Mouse (Mus musculus) liver, embryonic 12.5 days (tissue): ENCODE measurements around the gene Taf13. TPM values are rescaled to one million over a fixed set of nuclear protein-coding genes. Genes with fewer than 3 reads are reported as not detected.
A peak's percentile ranks its signal among the peaks of the same experiment; 100 is the strongest.
"Not testable (repeated sequence)": the region's sequence is repeated elsewhere in the genome, so short reads cannot be mapped to it uniquely, and the experiment has no call there.

Experiments used
- ATAC-seq: fragments of 200-750 bp; cut with Nextera tagmentation; 2 replicates; pipeline ENCODE4 v1.8.0; 2017; ENCODE audit warnings: moderate number of reproducible peaks, mild to moderate bottlenecking, moderate library complexity
- H3K27ac ChIP-seq: fragments of 300-500 bp; sonication (generic); 2 replicates; pipeline ENCODE4 v1.5.1; 2016; ENCODE audit warnings: mild to moderate bottlenecking
- H3K27me3 ChIP-seq: fragments of 300-500 bp; sonication (generic); replicated peaks from 2 replicates; pipeline ENCODE4 v1.6.1; 2016; ENCODE audit warnings: mild to moderate bottlenecking, moderate library complexity
- H3K36me3 ChIP-seq: fragments of 300-500 bp; sonication (generic); 2 replicates; pipeline ENCODE4 v1.6.1; 2016; ENCODE audit warnings: mild to moderate bottlenecking, moderate library complexity
- H3K4me1 ChIP-seq: fragments of 300-500 bp; sonication (generic); 2 replicates; pipeline ENCODE4 v1.6.1; 2016
- H3K4me2 ChIP-seq: fragments of 300-500 bp; sonication (generic); 2 replicates; pipeline ENCODE4 v1.6.1; 2016; ENCODE audit warnings: mild to moderate bottlenecking, moderate library complexity
- H3K4me3 ChIP-seq: fragments of 300-500 bp; sonication (generic); 2 replicates; pipeline ENCODE4 v1.5.1; 2016; ENCODE audit warnings: mild to moderate bottlenecking, moderate library complexity
- H3K9ac ChIP-seq: fragments of 300-500 bp; sonication (generic); 2 replicates; pipeline ENCODE4 v1.6.1; 2016; ENCODE audit warnings: mild to moderate bottlenecking, moderate library complexity
- H3K9me3 ChIP-seq: fragments of 300-500 bp; sonication (generic); replicated peaks from 2 replicates; pipeline ENCODE4 v1.6.1; 2016; ENCODE audit warnings: mild to moderate bottlenecking, moderate library complexity
- WGBS: fragments of 180-500 bp; shearing (Covaris S2); methylation state at CpG from one replicate; pipeline ENCODE4 v1.1.7; 2016; ENCODE audit not compliant: insufficient replicate concordance; 5-methylcytosine and 5-hydroxymethylcytosine counted together
- polyA plus RNA-seq: library from polyadenylated mRNA; unstranded; fragments of >200 nt; fragmentation: Nextera tagmentation; extraction: Ambion mirVana; gene quantifications from 2 replicates; pipeline ENCODE4 v1.2.1, GENCODE M21; 2016

The Taf13 gene
- polyA plus RNA-seq, 1 experiment from 2014 or later, result 16.4 TPM

GRCm38 (mm10) chr3:108554587-108555312 is 16.7 kb upstream of the Taf13 start:
- peak overlapping the region; percentile 84 for H3K27ac ChIP-seq
- H3K27me3 ChIP-seq, result 0 out of 2 replicates have a peak, but pooled peaks cover 4% of the 10 kb centered on the region
- peak overlapping the region; percentile 79 for H3K4me3 ChIP-seq
- H3K4me1 ChIP-seq, result peaks cover 40% of the 10 kb centered on the region
- peaks cover 29% of the 10 kb centered on the region for H3K36me3 ChIP-seq
- peak; percentile 91 for ATAC-seq
- WGBS, result 18% methylated on average over 21 of the region's 22 CpGs
- no peaks in the 10 kb centered on the region for H3K9me3 ChIP-seq
- H3K9ac ChIP-seq, result peak overlapping the region; percentile 91
- H3K4me2 ChIP-seq, result peak overlapping the region; percentile 87

GRCm38 (mm10) chr3:108557888-108558287 is 13.6 kb upstream of the Taf13 start:
- Histone ChIP-seq H3K27me3 (no peaks in the 10 kb centered on the region), H3K36me3 (peaks cover 37% of the 10 kb centered on the region), H3K4me2 (peak overlapping the region; percentile 40), H3K9ac (peak overlapping the region; percentile 36), H3K4me3 (no peak overlapping the region), H3K9me3 (no peaks in the 10 kb centered on the region), H3K27ac (peak overlapping the region; percentile 84), H3K4me1 (peaks cover 60% of the 10 kb centered on the region)
- no peak for ATAC-seq
- 67% methylated on average over 4 of the region's 4 CpGs for WGBS

GRCm38 (mm10) chr3:108562133-108562730 is 9.3 kb upstream of the Taf13 start, which contains the start of gene Tmem167b:
Tmem167b (minus strand) TSS chr3:108562466.
- ATAC-seq, result peak; percentile 96
- WGBS, result under 1% methylated on average over 45 of the region's 45 CpGs
- H3K27ac ChIP-seq, result peak within 1 kb of the TSS; percentile 93
- H3K36me3 ChIP-seq, result peaks cover 30% of the 10 kb centered on the region
- peak within 1 kb of the TSS; percentile 80 for H3K9ac ChIP-seq
- no peaks in the 10 kb centered on the region for H3K9me3 ChIP-seq
- H3K4me1 ChIP-seq, result peaks cover 50% of the 10 kb centered on the region
- H3K4me2 ChIP-seq, result peak within 1 kb of the TSS; percentile 81
- no peaks in the 10 kb centered on the region for H3K27me3 ChIP-seq
- peak within 1 kb of the TSS; percentile 77 for H3K4me3 ChIP-seq

- peak overlapping the region; percentile 93 for H3K27ac ChIP-seq
- H3K4me3 ChIP-seq, result peak overlapping the region; percentile 77
- WGBS, result 3% methylated on average over 15 of the region's 15 CpGs
- H3K9ac ChIP-seq, result peak overlapping the region; percentile 80
- H3K27me3 ChIP-seq, result peaks cover 2% of the 10 kb centered on the region; the same call in 1 of the 2 replicates
- H3K4me2 ChIP-seq, result peak overlapping the region; percentile 81
- peak; percentile 72 for ATAC-seq
- no peaks in the 10 kb centered on the region for H3K9me3 ChIP-seq
- peaks cover 26% of the 10 kb centered on the region for H3K36me3 ChIP-seq
- H3K4me1 ChIP-seq, result peaks cover 44% of the 10 kb centered on the region
Observed at GRCm38 (mm10) chr3:108562777-108563271, 8.7 kb upstream of the Taf13 start.

GRCm38 (mm10) chr3:108563309-108563708 is 8.2 kb upstream of the Taf13 start:
- peak overlapping the region; percentile 81 for H3K4me2 ChIP-seq
- peak overlapping the region; percentile 93 for H3K27ac ChIP-seq
- no peak for ATAC-seq
- H3K36me3 ChIP-seq, result peaks cover 22% of the 10 kb centered on the region
- H3K9me3 ChIP-seq, result no peaks in the 10 kb centered on the region
- under 1% methylated on average over 4 of the region's 4 CpGs for WGBS
- peaks cover 39% of the 10 kb centered on the region for H3K4me1 ChIP-seq
- H3K4me3 ChIP-seq, result peak overlapping the region; percentile 77
- H3K27me3 ChIP-seq, result peaks cover 7% of the 10 kb centered on the region; the same call in 1 of the 2 replicates
- peak overlapping the region; percentile 80 for H3K9ac ChIP-seq

GRCm38 (mm10) chr3:108567990-108568877 is 3.3 kb upstream of the Taf13 start:
- peaks cover 16% of the 10 kb centered on the region; the same call in 1 of the 2 replicates for H3K27me3 ChIP-seq
- H3K27ac ChIP-seq, result no peak overlapping the region
- H3K9me3 ChIP-seq, result no peaks in the 10 kb centered on the region
- no peak for ATAC-seq
- no peak overlapping the region for H3K9ac ChIP-seq
- H3K4me1 ChIP-seq, result peaks cover 22% of the 10 kb centered on the region
- no peaks in the 10 kb centered on the region for H3K36me3 ChIP-seq
- no peak overlapping the region for H3K4me2 ChIP-seq
- WGBS, result 56% methylated on average over 15 of the region's 15 CpGs
- H3K4me3 ChIP-seq, result no peak overlapping the region

GRCm38 (mm10) chr3:108569636-108570035 is 1.9 kb upstream of the Taf13 start:
- WGBS, result 42% methylated on average over 3 of the region's 3 CpGs
- ATAC-seq, H3K9me3 ChIP-seq, H3K4me2 ChIP-seq, H3K9ac ChIP-seq, H3K36me3 ChIP-seq, H3K27ac ChIP-seq, H3K4me3 ChIP-seq: not testable (repeated sequence)
- peaks cover 16% of the 10 kb centered on the region; the same call in 1 of the 2 replicates for H3K27me3 ChIP-seq
- peaks cover 29% of the 10 kb centered on the region for H3K4me1 ChIP-seq

- Histone ChIP-seq H3K4me1 (peaks cover 34% of the 10 kb centered on the region), H3K4me3 (peak overlapping the region; percentile 79), H3K27ac (no peak overlapping the region), H3K4me2 (peak overlapping the region; percentile 85), H3K9ac (0 out of 2 replicates have a peak overlapping the region, but pooled peaks have one; percentile 12), H3K9me3 (no peaks in the 10 kb centered on the region), H3K27me3 (peaks cover 16% of the 10 kb centered on the region; the same call in 1 of the 2 replicates), H3K36me3 (peaks cover 4% of the 10 kb centered on the region; the same call in 1 of the 2 replicates)
- ATAC-seq, result no peak
- WGBS, result 79% methylated on average over 14 of the region's 14 CpGs
Observed at GRCm38 (mm10) chr3:108570813-108571212, 685 bp upstream of the Taf13 start.

GRCm38 (mm10) chr3:108572309-108573010 is 962 bp downstream of the Taf13 start:
- Histone ChIP-seq H3K36me3 (peaks cover 4% of the 10 kb centered on the region; the same call in 1 of the 2 replicates), H3K9me3 (no peaks in the 10 kb centered on the region), H3K27me3 (peaks cover 16% of the 10 kb centered on the region; the same call in 1 of the 2 replicates), H3K27ac (peak overlapping the region; percentile 75), H3K4me2 (peak overlapping the region; percentile 85), H3K9ac (peak overlapping the region; percentile 84), H3K4me3 (peak overlapping the region; percentile 79), H3K4me1 (peaks cover 34% of the 10 kb centered on the region)
- no peak for ATAC-seq
- 39% methylated on average over 18 of the region's 18 CpGs for whole genome bisulfite sequencing

- Histone ChIP-seq H3K4me1 (peaks cover 34% of the 10 kb centered on the region), H3K9me3 (no peaks in the 10 kb centered on the region), H3K4me3 (no peak overlapping the region), H3K27ac (no peak overlapping the region), H3K36me3 (peaks cover 16% of the 10 kb centered on the region), H3K9ac (no peak overlapping the region; the same call in 1 of the 2 replicates), H3K27me3 (0 out of 2 replicates have a peak, but pooled peaks cover 2% of the 10 kb centered on the region), H3K4me2 (0 out of 2 replicates have a peak overlapping the region, but pooled peaks have one; percentile 85)
- ATAC-seq, result no peak
- 65% methylated on average over 5 of the region's 5 CpGs for WGBS
Observed at GRCm38 (mm10) chr3:108574018-108574417, 2.5 kb downstream of the Taf13 start.

GRCm38 (mm10) chr3:108584580-108584979 is 13.1 kb downstream of the Taf13 start:
- H3K4me2 ChIP-seq, result no peak overlapping the region
- ATAC-seq, result no peak
- no peaks in the 10 kb centered on the region; the same call in 1 of the 2 replicates for H3K36me3 ChIP-seq
- H3K27me3 ChIP-seq, result no peaks in the 10 kb centered on the region
- no peak overlapping the region for H3K9ac ChIP-seq
- no peaks in the 10 kb centered on the region for H3K9me3 ChIP-seq
- no peaks in the 10 kb centered on the region for H3K4me1 ChIP-seq
- H3K4me3 ChIP-seq, result no peak overlapping the region
- WGBS, result 61% methylated on average over 4 of the region's 4 CpGs
- no peak overlapping the region for H3K27ac ChIP-seq
